27 mouse cellular contexts compared by ENCODE assay signal in the genomic region with DNA sequence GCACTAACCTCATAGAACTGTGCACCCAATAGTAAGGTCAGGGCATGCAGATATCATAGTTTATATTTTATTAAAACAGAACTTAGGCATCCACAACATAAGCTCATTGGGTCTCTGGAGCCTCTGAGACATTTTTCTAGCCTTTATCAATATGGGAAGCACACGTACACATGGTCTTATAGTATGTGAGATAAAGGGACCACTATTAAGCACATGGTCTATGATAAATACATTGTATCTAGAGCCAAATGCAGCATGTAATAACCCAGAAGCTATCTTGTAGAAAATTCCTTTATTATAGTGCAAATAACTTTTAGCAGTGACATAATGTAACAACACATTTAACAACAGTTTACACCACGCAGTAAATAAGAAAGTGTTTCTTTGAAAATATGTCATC. TPM values are rescaled to one million over a fixed set of nuclear protein-coding genes. Genes with fewer than 3 reads are reported as not detected.
DNase-seq lines count a peak whose midpoint lies in the region; ATAC-seq and TF ChIP-seq lines count a peak whose summit lies in the region.
"Had no signal": no experiment of that assay in that cellular context is flagged by ENCODE, and none has a peak within 500 bp of the region (broad histone marks: within the 10 kb centered on the region; RNA-seq: fewer than 3 reads in every experiment).

No protein-coding gene starts in this region.

- H3K36me3 ChIP-seq in MEL (ENCODE audit: control insufficient read depth in 1 of 2, insufficient read depth in 2 of 2, low read length in 2 of 2) = peaks cover 2 to 14% of the 10 kb centered on the region in 2 experiments; a peak in 3 of 4 replicates
- peaks cover 28% of the 10 kb centered on the region for H3K36me3 ChIP-seq in liver, embryonic 12.5 days
- H3K36me3 ChIP-seq in liver, embryonic 15.5 days (replicated peaks) = peaks cover 8% of the 10 kb centered on the region; the same call in 1 of the 2 replicates

- no peak overlapping the region for H3K27ac ChIP-seq in MEL (ENCODE audit: control insufficient read depth, low read depth, low read length)
- H3K27ac ChIP-seq in liver, embryonic 12.5 days = peak overlapping the region; percentile 54; the same call in 1 of the 2 replicates
- no peak overlapping the region for H3K27ac ChIP-seq in liver, embryonic 15.5 days (replicated peaks)
- H3K27ac ChIP-seq: embryonic facial prominence, embryonic 10.5 days; embryonic facial prominence, embryonic 13.5 days; forebrain, embryonic 10.5 days; forebrain, embryonic 13.5 days; gastrocnemius, adult 2 months; hindbrain, embryonic 10.5 days; hindbrain, embryonic 13.5 days had no signal

- 50% methylated on average over 2 of the region's 2 CpGs for WGBS in liver, embryonic 12.5 days (ENCODE audit: insufficient replicate concordance)
- WGBS in liver, embryonic 15.5 days (ENCODE audit: insufficient replicate concordance) = 37% methylated on average over 2 of the region's 2 CpGs

- no peak for TF ChIP-seq POLR2A in MEL (IDR thresholded peaks at IDR 0.05; ENCODE audit: control insufficient read depth in 1 of 2, insufficient read depth in 1 of 2, low read depth in 1 of 2, low read length in 2 of 2, poor library complexity in 1 of 2)

- peaks cover 5 to 6% of the 10 kb centered on the region in 2 experiments for H3K4me1 ChIP-seq in MEL (ENCODE audit: control insufficient read depth in 1 of 2, insufficient read depth in 2 of 2, low read length in 2 of 2)
- H3K4me1 ChIP-seq in liver, embryonic 12.5 days = peaks cover 23% of the 10 kb centered on the region
- peaks cover 16% of the 10 kb centered on the region for H3K4me1 ChIP-seq in liver, embryonic 15.5 days (replicated peaks)

- H3K4me3 ChIP-seq in MEL (ENCODE audit: control insufficient read depth in 1 of 2, insufficient read depth in 1 of 2, low read depth in 2 of 2, low read length in 2 of 2) = no peak overlapping the region
- no peak overlapping the region for H3K4me3 ChIP-seq in liver, embryonic 12.5 days
- no peak overlapping the region for H3K4me3 ChIP-seq in liver, embryonic 15.5 days (replicated peaks)
- H3K4me3 ChIP-seq: embryonic facial prominence, embryonic 10.5 days; embryonic facial prominence, embryonic 13.5 days; forebrain, embryonic 10.5 days; forebrain, embryonic 13.5 days; gastrocnemius, adult 2 months; hindbrain, embryonic 10.5 days; hindbrain, embryonic 13.5 days had no signal

- no peak for TF ChIP-seq RAD21 in MEL (IDR thresholded peaks at IDR 0.05; ENCODE audit: low read depth, low read length)

- no peaks in the 10 kb centered on the region for H3K9me3 ChIP-seq in MEL (replicated peaks; ENCODE audit: insufficient read depth, low read length)
- no peaks in the 10 kb centered on the region for H3K9me3 ChIP-seq in liver, embryonic 12.5 days (replicated peaks)
- no peaks in the 10 kb centered on the region for H3K9me3 ChIP-seq in liver, embryonic 15.5 days (replicated peaks)
- H3K9me3 ChIP-seq: embryonic facial prominence, embryonic 10.5 days; embryonic facial prominence, embryonic 13.5 days; forebrain, embryonic 10.5 days; forebrain, embryonic 13.5 days; hindbrain, embryonic 10.5 days; hindbrain, embryonic 13.5 days had no signal

- H3K79me2 ChIP-seq in MEL (ENCODE audit: control insufficient read depth, insufficient read depth, low read length, poor library complexity) = no peaks in the 10 kb centered on the region

- ATAC-seq in liver, embryonic 12.5 days = peak; percentile 87
- peak; percentile 65 for ATAC-seq in liver, embryonic 15.5 days (ENCODE audit: insufficient read depth)
- peak; percentile 54 for ATAC-seq in megakaryocyte progenitor cell, adult 5-6 weeks (replicated peaks; ENCODE audit: poor library complexity)
- ATAC-seq: CD4-positive, CD25-positive, alpha-beta regulatory T cell, adult 4 months; forebrain, embryonic 13.5 days; forebrain, postnatal 0 days; hindbrain, embryonic 16.5 days; Patski had no signal

- TF ChIP-seq CTCF in MEL (IDR thresholded peaks at IDR 0.05 in 2 of 3, conservative IDR thresholded peaks at IDR 0.05 in 1 of 3; ENCODE audit: control insufficient read depth in 1 of 3, insufficient read depth in 1 of 3, low read depth in 2 of 3, low read length in 3 of 3, poor library complexity in 1 of 3, severe bottlenecking in 1 of 3) = no peak

- intact Hi-C loops in heart, postnatal 36 days (cut with DNase I) = no loop called here

- H3K27me3 ChIP-seq in MEL (ENCODE audit: control insufficient read depth in 1 of 2, insufficient read depth in 2 of 2, low read length in 2 of 2) = no peaks in the 10 kb centered on the region
- no peaks in the 10 kb centered on the region for H3K27me3 ChIP-seq in liver, embryonic 12.5 days (replicated peaks)
- no peaks in the 10 kb centered on the region for H3K27me3 ChIP-seq in liver, embryonic 15.5 days
- H3K27me3 ChIP-seq: embryonic facial prominence, embryonic 13.5 days; forebrain, embryonic 13.5 days; hindbrain, embryonic 13.5 days had no signal

- H3K9ac ChIP-seq in MEL (ENCODE audit: control insufficient read depth, low read depth, low read length, poor library complexity, severe bottlenecking) = no peak overlapping the region
- no peak overlapping the region for H3K9ac ChIP-seq in liver, embryonic 12.5 days
- H3K9ac ChIP-seq in liver, embryonic 15.5 days = no peak overlapping the region
- H3K9ac ChIP-seq: embryonic facial prominence, embryonic 13.5 days; forebrain, embryonic 13.5 days; forebrain, postnatal 0 days; hindbrain, embryonic 13.5 days had no signal

- DNase-seq in MEL (ENCODE audit: low read depth, low spot score) = peak; percentile 37
- no peak for DNase-seq in heart, postnatal 36 days
- no peak for DNase-seq in T-cell, adult 2 months (ENCODE audit: low spot score)
- DNase-seq in kidney, adult 18-20 months = no peak
- DNase-seq: adrenal gland, adult 2 months; adrenal gland, postnatal 14 days; cerebellum, adult 11-12 months; cerebellum, adult 8-10 months; cerebellum, postnatal 10 days; cerebellum, postnatal 36 days; embryo, embryonic 11 days; forebrain, postnatal 0 days; gastrocnemius, adult 2 months; gastrocnemius, postnatal 14 days had no signal

- no peak overlapping the region; the same call in 1 of the 2 replicates for H3K4me2 ChIP-seq in liver, embryonic 12.5 days
- no peak overlapping the region for H3K4me2 ChIP-seq in liver, embryonic 15.5 days
- H3K4me2 ChIP-seq: embryonic facial prominence, embryonic 13.5 days; forebrain, embryonic 13.5 days; heart, embryonic 11.5 days; hindbrain, embryonic 13.5 days had no signal

- TF ChIP-seq EP300 in MEL (IDR thresholded peaks at IDR 0.05; ENCODE audit: low read depth in 1 of 2, low read length in 2 of 2) = peak; percentile 72 to 75

TF ChIP-seq in MEL, 35 proteins besides CTCF, POLR2A, EP300 and RAD21:
- no peak for TF ChIP-seq SIN3A (IDR thresholded peaks at IDR 0.05; ENCODE audit: low read length)
- peak; percentile 85 for TF ChIP-seq MAX (IDR thresholded peaks at IDR 0.05; ENCODE audit: low read length)
- TF ChIP-seq TCF12 (IDR thresholded peaks at IDR 0.05; ENCODE audit: low read depth, low read length) = no peak
- 0 out of 2 replicates have a peak, but pooled peaks have one; percentile 22 for TF ChIP-seq ETS1 (IDR thresholded peaks at IDR 0.05; ENCODE audit: low read depth, low read length)
- 0 out of 2 replicates have a peak, but pooled peaks have one; percentile 19 for TF ChIP-seq MXI1 (IDR thresholded peaks at IDR 0.05; ENCODE audit: low read depth, low read length)
- TF ChIP-seq MYC (IDR thresholded peaks at IDR 0.05; ENCODE audit: low read depth, low read length) = peak; percentile 83; the same call in 1 of the 2 replicates
- peak; percentile 67 for TF ChIP-seq GATA1 (IDR thresholded peaks at IDR 0.05; ENCODE audit: low read depth, low read length)
TF ChIP-seq in MEL: peak in this region for 5.

RNA-seq across cellular contexts. Expression of a gene that starts 7.6 kb away (rescaled TPM):
- 14.5 and 21.1 TPM in 2 replicates for total RNA-seq in MEL (2012; rRNA removed)
- polyA plus RNA-seq in MEL (2012; ENCODE audit: insufficient read depth in 1 of 2, insufficient read length in 2 of 2, low read depth in 1 of 2, low replicate concordance in 2 of 2, missing spikeins in 1 of 2) = 10 to 100 TPM in 1 of 2 experiments, not detected in 1; 11.9 TPM
- polyA plus RNA-seq in liver, embryonic 12.5 days (2016; fragmentation: Nextera tagmentation; extraction: Ambion mirVana) = 18.3 and 18.6 TPM in 2 replicates
- 9.0 and 9.1 TPM in 2 replicates for polyA plus RNA-seq in liver, embryonic 15.5 days (2015; fragmentation: Nextera tagmentation; extraction: Ambion mirVana)
- total RNA-seq in megakaryocyte progenitor cell, adult 5-6 weeks (2015) = 7.2 and 10.4 TPM in 2 replicates
- 3.0 and 4.2 TPM in 2 replicates for total RNA-seq in megakaryocyte progenitor cell, adult 5-6 weeks (2017)
- 10 to 100 TPM; 31.1 to 38.4 TPM for total RNA-seq in heart, postnatal 36 days (2021)
